Mouse (Mus musculus) forebrain, embryonic 15.5 days (tissue): ENCODE results near the gene Sdhd. TPM values are rescaled to one million over a fixed set of nuclear protein-coding genes. Genes with fewer than 3 reads are reported as not detected.
"Not testable (repeated sequence)": the region's sequence is repeated elsewhere in the genome, so short reads cannot be mapped to it uniquely, and the experiment has no call there.

Source experiments
- ATAC-seq: fragments of 200-750 bp; cut with Nextera tagmentation; replicated peaks from 2 replicates; pipeline ENCODE4 v1.8.0; 2017; ENCODE audit warnings: mild to moderate bottlenecking, moderate TSS enrichment, moderate library complexity
- H3K27ac ChIP-seq: fragments of 300-500 bp; sonication (generic); replicated peaks from 2 replicates; pipeline ENCODE4 v1.5.1; 2015; ENCODE audit warnings: mild to moderate bottlenecking, inconsistent platforms
- H3K27me3 ChIP-seq: fragments of 300-500 bp; sonication (generic); 2 replicates; pipeline ENCODE4 v1.6.1; 2015; ENCODE audit warnings: inconsistent platforms
- H3K36me3 ChIP-seq: fragments of 300-500 bp; sonication (generic); 2 replicates; pipeline ENCODE4 v1.6.1; 2015; ENCODE audit warnings: mild to moderate bottlenecking, inconsistent platforms
- H3K4me1 ChIP-seq: fragments of 300-500 bp; sonication (generic); 2 replicates; pipeline ENCODE4 v1.6.1; 2015; ENCODE audit warnings: inconsistent platforms
- H3K4me2 ChIP-seq: fragments of 300-500 bp; sonication (generic); replicated peaks from 2 replicates; pipeline ENCODE4 v1.6.1; 2015; ENCODE audit warnings: mild to moderate bottlenecking, inconsistent platforms
- H3K4me3 ChIP-seq: fragments of 300-500 bp; sonication (generic); 2 replicates; pipeline ENCODE4 v1.5.1; 2015; ENCODE audit warnings: mild to moderate bottlenecking, inconsistent platforms
- H3K9ac ChIP-seq: fragments of 300-500 bp; sonication (generic); replicated peaks from 2 replicates; pipeline ENCODE4 v1.6.1; 2015; ENCODE audit warnings: mild to moderate bottlenecking, inconsistent platforms
- H3K9me3 ChIP-seq: fragments of 300-500 bp; sonication (generic); 2 replicates; pipeline ENCODE4 v1.6.1; 2016; ENCODE audit warnings: inconsistent platforms
- WGBS: fragments of 180-500 bp; shearing (Covaris S2); methylation state at CpG from one replicate; pipeline ENCODE4 v1.1.7; 2015; ENCODE audit warnings: mixed read lengths; 5-methylcytosine and 5-hydroxymethylcytosine counted together
- polyA plus RNA-seq: library from polyadenylated mRNA; unstranded; fragments of >200 nt; fragmentation: Nextera tagmentation; extraction: Ambion mirVana; gene quantifications from 2 replicates; pipeline ENCODE4 v1.2.1, GENCODE M21; 2015

Gene Sdhd
- 197 and 209 TPM in 2 replicates for polyA plus RNA-seq

DNA sequence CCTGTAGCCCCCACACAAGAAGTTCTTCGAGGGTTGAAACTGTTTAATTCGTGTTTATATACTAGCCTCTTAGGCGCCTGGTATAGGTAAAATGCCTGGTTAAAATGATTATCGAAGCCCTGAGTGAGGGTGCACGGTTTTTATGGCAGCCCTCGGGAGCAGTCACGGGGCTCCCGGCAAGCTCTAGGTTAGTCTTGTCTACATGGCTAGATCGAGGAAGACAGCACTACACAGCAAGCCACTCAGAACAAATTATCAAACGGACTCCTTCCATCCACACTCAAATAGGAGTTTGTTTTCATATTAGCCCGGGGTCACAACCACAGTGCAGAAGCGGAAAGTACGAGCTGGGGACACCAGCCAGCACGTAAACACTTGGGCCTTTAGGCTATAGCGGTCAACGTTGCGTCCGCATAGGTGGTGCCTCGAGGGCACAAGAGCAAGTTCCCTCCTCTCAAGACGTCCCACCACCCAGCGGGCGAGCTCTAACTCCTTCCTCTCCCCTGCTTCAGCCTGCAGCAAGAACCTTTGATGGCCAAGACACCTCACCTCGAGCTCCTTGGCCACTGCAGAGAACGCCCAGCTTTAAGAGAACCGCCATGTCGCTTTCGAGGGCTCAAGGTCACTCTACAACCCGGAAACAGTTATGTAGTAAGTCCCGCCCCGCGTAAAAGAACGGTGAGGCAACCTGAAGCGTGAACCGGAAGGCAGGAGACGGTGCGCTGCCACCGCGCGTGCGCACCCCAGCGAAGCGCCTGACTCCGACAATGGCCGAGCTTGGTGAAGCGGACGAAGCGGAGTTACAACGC is at the start of gene Sdhd, which contains the start of gene Timm8b:
Gene Sdhd, minus strand, starts transcription at position 624 of the 809 bp plus-strand sequence.
Gene Timm8b, plus strand, starts transcription at position 722 of the 809 bp plus-strand sequence.
- Histone ChIP-seq H3K4me1 (peaks cover 32% of the 10 kb centered on the region), H3K27me3 (no peaks in the 10 kb centered on the region), H3K9me3 (no peaks in the 10 kb centered on the region), H3K4me2 (peak within 1 kb of the TSS; percentile 86), H3K27ac (peak within 1 kb of the TSS; percentile 84), H3K9ac (peak within 1 kb of the TSS; percentile 90), H3K4me3 (peak within 1 kb of the TSS; percentile 93), H3K36me3 (peaks cover 49% of the 10 kb centered on the region)
- WGBS, result 1% methylated on average over 48 of the region's 48 CpGs
- peak; percentile 99 for ATAC-seq

DNA sequence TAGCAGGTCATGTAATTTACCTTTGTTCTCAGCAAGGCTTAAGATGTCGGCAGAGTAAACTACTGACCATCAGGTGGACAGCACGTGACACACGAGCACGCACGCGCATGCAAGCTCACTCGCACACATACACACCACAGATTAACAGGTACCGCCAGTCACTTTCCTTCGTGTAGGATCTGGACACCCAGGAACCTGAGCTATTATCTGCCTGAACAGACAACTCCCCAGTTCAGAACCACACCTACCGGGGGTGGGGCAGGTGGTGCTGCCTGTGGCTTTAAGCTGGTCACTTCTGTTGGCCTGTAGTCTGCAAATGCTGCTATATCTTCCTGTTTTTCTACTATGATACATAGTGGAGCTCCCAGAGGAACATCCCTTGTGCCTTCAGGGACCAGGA is 46.9 kb upstream of the Sdhd start:
- Histone ChIP-seq H3K4me1 (no peaks in the 10 kb centered on the region), H3K4me2 (no peak overlapping the region), H3K4me3 (no peak overlapping the region), H3K9ac (no peak overlapping the region), H3K36me3 (peaks cover 83% of the 10 kb centered on the region), H3K27ac (no peak overlapping the region), H3K27me3 (no peaks in the 10 kb centered on the region), H3K9me3 (no peaks in the 10 kb centered on the region)
- 96% methylated on average over 10 of the region's 10 CpGs for WGBS
- no peak for ATAC-seq

DNA sequence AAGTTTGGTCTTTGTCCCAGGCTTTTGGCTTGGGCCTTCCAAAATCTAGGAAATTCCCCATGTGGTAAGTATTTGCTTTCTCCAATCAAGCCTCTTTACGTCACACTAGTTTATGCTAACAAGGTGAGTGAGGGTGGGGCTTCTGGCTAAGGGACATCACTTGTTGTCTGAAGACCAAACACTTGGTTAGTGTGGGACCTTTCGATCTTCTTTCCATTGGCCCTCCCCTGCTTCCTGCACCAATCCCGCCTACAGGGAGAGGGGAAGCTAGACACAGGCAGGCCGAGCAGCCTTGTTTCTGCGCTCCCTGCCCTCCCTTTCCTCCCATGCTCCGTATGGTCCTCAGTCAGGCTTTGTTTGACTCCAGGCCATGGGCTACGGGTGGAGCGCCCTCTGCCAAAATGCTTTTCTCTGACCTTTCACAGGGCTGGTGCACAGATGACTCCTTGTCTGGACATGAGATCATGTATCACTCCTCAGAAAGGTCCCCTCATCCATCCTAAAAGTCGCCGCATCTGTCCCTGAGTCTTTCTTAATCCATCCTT is 43.3 kb upstream of the Sdhd start:
- 88% methylated on average over 10 of the region's 10 CpGs for WGBS
- Histone ChIP-seq H3K27ac (no peak overlapping the region), H3K4me2 (no peak overlapping the region), H3K36me3 (peaks cover 90% of the 10 kb centered on the region), H3K4me1 (no peaks in the 10 kb centered on the region), H3K4me3 (no peak overlapping the region), H3K9ac (no peak overlapping the region), H3K9me3 (no peaks in the 10 kb centered on the region), H3K27me3 (no peaks in the 10 kb centered on the region)
- ATAC-seq, result no peak

DNA sequence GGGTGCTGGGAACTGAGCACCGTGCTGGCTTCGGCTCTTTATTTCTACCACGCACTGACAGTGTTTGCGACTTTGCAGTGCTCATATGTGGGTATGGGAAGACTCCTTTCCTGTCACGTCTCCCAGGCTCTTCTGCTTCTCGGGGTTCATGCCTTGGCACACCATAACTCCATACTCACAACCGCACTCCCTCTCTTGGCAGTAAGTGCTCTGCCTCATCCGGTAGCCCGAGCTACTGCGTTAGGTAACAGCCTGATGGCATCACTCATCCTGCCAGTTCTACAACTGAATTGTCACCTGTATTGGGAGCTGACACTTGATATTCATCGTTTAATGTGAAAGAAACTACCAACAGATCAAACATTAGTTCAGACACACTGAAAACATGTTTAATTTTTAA is 30.7 kb upstream of the Sdhd start:
- Histone ChIP-seq H3K4me3 (no peak overlapping the region), H3K4me2 (no peak overlapping the region), H3K27me3 (no peaks in the 10 kb centered on the region), H3K9ac (no peak overlapping the region), H3K27ac (no peak overlapping the region), H3K9me3 (no peaks in the 10 kb centered on the region), H3K4me1 (no peaks in the 10 kb centered on the region), H3K36me3 (peaks cover 48% of the 10 kb centered on the region)
- ATAC-seq, result no peak
- 97% methylated on average over 11 of the region's 11 CpGs for WGBS

DNA sequence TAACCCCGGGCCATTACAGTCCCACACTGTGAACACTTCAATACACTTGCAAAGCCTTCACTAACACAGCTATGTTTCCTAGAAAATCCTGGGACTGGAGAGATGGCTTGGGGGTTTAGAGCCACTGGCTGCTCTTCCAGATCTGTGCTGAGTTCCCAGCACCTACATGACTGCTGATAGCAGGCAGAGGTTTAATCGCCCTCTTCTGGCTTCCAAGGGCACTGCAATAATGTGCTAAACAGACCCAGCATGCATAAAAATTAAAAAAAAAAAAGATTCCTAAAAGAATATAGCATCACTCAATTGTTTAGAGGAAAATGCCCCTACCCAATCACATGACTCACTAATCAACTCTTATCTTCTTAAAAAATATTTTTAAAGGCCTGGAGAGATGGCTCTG is 29.4 kb upstream of the Sdhd start:
- H3K4me2 ChIP-seq, result no peak overlapping the region
- H3K27ac ChIP-seq, result no peak overlapping the region
- 72% methylated on average over 2 of the region's 2 CpGs for WGBS
- H3K36me3 ChIP-seq, result peaks cover 39% of the 10 kb centered on the region
- H3K9me3 ChIP-seq, result no peaks in the 10 kb centered on the region
- no peak overlapping the region for H3K9ac ChIP-seq
- H3K4me1 ChIP-seq, result no peaks in the 10 kb centered on the region
- no peak overlapping the region for H3K4me3 ChIP-seq
- ATAC-seq, result no peak
- H3K27me3 ChIP-seq, result no peaks in the 10 kb centered on the region

DNA sequence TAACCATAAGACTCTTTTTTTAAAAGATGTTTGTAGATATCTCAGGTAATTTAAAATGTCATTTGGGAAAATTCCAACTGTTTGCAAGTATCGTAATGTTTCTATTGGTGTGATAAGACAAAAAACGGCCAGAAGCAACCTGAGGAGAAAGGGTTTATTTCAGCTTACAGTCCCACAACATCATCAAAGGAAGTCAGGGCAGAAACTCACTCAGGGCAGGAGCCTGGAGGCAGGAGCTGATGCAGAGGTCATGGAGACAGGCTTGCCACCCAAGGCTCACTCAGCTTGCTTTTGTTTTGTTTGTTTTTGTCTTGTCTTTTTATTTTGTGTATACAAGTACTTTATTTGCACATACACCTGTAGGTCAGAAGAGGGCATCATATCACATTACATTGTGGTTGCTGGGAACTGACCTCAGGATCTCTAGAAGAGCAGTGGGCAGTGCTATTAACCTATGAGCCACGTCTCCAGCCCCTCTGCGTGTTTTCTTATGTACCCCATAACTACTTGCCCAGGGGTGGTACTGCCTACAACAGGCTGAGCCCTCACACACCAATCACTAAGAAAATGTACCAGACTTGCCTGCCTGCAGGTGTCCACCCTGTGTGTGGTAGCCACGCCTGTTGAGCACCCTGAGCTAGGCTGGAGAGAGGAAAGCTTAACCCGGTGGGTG is 28.5 kb upstream of the Sdhd start:
- Histone ChIP-seq H3K9me3 (no peaks in the 10 kb centered on the region), H3K27ac (no peak overlapping the region), H3K9ac (no peak overlapping the region), H3K27me3 (no peaks in the 10 kb centered on the region), H3K4me3 (no peak overlapping the region), H3K4me1 (no peaks in the 10 kb centered on the region), H3K4me2 (no peak overlapping the region), H3K36me3 (peaks cover 32% of the 10 kb centered on the region)
- no peak for ATAC-seq
- WGBS, result 85% methylated on average over 6 of the region's 6 CpGs

DNA sequence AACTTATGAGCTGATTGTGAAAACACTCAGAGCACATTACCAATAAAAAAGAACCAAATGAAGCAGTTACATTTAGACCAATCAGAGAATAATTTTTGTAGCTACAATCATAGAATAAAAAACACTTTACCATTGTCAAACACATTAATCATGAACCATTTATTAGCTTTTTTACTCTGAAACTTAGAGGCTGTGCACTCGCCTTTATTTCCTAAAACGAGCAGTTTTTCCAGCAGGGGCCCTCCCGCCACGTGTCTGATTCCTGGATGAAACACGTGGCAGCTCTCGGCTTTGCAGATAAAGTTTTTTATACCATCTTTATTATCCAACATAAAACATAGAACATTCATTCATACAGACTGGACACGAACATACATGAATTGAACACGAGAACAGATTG is 27.3 kb upstream of the Sdhd start:
- not testable (repeated sequence) for ATAC-seq, H3K9me3 ChIP-seq, H3K4me3 ChIP-seq, H3K4me2 ChIP-seq, H3K9ac ChIP-seq, H3K4me1 ChIP-seq, H3K27ac ChIP-seq, H3K27me3 ChIP-seq
- H3K36me3 ChIP-seq, result peaks cover 23% of the 10 kb centered on the region
- WGBS, result 92% methylated on average over 6 of the region's 8 CpGs

DNA sequence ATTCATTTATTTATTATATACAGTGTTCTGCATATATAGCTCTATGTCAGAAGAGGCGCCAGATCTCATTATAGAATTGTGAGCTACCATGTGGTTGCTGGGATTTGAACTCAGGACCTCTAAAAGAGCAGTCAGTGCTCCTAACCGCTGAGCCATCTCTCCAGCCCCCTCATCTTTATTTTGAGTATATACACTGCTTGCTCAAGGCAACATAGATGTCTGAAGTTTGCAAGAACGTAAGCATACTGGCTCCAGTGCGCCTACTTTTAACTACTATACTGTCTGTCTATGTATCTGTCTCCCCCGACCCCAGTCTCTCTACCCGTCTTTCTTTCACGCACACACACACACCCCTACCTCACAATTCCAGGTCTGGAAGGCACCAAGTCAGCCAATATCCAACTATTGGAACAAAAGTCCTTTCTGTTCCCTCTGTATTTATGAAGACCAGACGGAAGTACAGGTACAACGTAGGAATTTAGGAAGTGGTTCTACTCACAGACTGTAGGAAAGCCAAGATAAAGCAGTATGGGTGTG is 14.2 kb upstream of the Sdhd start:
- Histone ChIP-seq H3K9ac (peak overlapping the region; percentile 77), H3K4me2 (peak overlapping the region; percentile 90), H3K9me3 (no peaks in the 10 kb centered on the region), H3K4me3 (peak overlapping the region; percentile 97), H3K27me3 (no peaks in the 10 kb centered on the region), H3K4me1 (peaks cover 14% of the 10 kb centered on the region), H3K36me3 (peaks cover 22% of the 10 kb centered on the region), H3K27ac (no peak overlapping the region)
- no peak for ATAC-seq
- WGBS, result 63% methylated on average over 9 of the region's 9 CpGs

DNA sequence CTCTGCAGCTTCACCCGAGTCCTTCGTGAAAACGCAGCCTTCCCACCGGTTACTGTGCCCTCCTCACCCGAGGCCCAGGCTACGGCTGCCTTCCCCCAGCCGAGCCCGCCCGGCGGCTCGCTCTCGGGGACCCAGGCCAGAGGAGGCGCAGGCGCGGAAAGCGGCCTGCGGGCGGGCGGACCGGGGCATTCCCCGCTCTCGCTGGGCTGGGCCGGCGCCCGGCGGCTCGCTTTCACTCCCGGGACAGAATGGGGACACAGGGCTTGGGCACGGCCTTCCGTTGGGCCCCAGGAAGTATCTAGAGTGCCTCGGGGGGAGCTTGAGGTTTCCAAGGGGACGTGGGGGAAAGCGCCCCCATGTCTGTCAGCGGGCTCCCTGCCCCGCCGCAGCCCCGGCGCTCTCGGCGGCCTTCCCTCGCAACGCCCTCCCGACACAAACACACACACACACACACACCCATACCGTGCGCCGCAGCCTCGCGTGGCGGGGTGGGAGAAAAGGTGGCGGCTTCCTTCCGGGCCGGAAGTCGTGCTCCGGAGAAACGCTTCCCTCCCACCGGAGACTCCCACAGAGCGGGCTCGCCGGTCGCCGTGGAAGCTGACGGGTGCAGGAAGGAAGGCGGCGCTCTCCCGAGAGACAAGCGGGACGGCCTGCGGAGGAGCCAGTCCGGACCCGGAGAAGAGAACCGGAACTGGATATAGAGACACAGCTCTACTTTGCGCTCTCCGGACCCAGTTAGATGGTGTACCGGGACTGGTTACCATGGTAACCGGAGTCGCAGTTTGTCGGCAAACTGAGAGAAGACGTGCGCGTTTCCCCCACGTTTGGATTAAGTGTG is 13.4 kb upstream of the Sdhd start, which contains the start of the genes Pih1d2 and Nkapd1:
Gene Pih1d2, plus strand, starts transcription at position 556 of the 838 bp plus-strand sequence.
Gene Nkapd1, minus strand, starts transcription at position 699 of the 838 bp plus-strand sequence.
- ATAC-seq, result peak; percentile 95
- Histone ChIP-seq H3K4me3 (peak within 1 kb of the TSS; percentile 97), H3K36me3 (peaks cover 31% of the 10 kb centered on the region), H3K4me1 (peaks cover 14% of the 10 kb centered on the region), H3K9me3 (no peaks in the 10 kb centered on the region), H3K27me3 (no peaks in the 10 kb centered on the region), H3K27ac (peak within 1 kb of the TSS; percentile 97), H3K9ac (peak within 1 kb of the TSS; percentile 77), H3K4me2 (peak within 1 kb of the TSS; percentile 90)
- WGBS, result 1% methylated on average over 75 of the region's 81 CpGs

DNA sequence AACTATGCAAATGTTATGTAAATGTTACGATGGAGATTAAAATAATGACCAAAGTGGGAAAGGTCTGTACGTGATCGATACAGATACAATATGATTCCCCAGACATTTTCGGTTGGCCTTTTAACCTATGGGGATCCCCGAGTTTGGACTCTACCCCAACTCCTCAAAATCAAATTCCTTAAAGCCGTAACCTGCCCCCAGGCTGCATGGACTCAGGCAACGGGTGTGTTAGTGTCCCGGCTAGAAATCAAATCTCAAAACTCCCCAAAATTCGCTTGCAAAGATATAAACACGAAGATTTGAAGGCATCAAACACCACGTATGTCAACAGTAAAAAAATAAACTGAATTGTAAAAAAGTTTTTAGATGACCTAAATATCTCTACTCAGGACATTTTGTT is 12.5 kb upstream of the Sdhd start:
- peak overlapping the region; percentile 97 for H3K4me3 ChIP-seq
- whole genome bisulfite sequencing, result 40% methylated on average over 11 of the region's 11 CpGs

DNA sequence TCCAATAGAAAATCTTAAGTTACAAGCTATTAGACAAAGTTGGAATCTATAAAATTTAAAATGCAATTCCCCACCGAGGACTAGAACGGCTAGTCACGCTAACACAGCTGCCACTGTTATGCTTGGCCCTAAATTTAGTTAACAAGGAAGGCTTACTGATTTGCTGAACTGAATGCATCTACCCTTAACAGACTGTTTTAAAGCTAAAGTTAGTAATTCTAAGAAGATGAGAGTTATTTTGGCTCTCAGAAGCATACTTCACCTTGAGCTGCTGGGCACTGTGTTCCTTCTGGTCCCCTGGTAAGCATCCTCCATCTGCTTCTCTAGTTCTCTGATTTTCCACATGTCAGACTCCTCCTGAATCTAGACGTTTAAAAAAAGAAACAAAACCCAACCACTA is 8.5 kb upstream of the Sdhd start:
- Histone ChIP-seq H3K4me3 (no peak overlapping the region), H3K4me1 (peaks cover 14% of the 10 kb centered on the region), H3K27ac (no peak overlapping the region), H3K9me3 (no peaks in the 10 kb centered on the region), H3K4me2 (no peak overlapping the region), H3K36me3 (peaks cover 69% of the 10 kb centered on the region), H3K27me3 (no peaks in the 10 kb centered on the region), H3K9ac (no peak overlapping the region)
- WGBS, result 93% methylated on average over 4 of the region's 4 CpGs
- no peak for ATAC-seq

More for the DNA sequence above, 12.5 kb upstream of the Sdhd start:
- peaks cover 37% of the 10 kb centered on the region for H3K36me3 ChIP-seq
- H3K27me3 ChIP-seq, result no peaks in the 10 kb centered on the region
- peak overlapping the region; percentile 77 for H3K9ac ChIP-seq
- no peaks in the 10 kb centered on the region for H3K9me3 ChIP-seq
- H3K4me1 ChIP-seq, result peaks cover 14% of the 10 kb centered on the region
- peak overlapping the region; percentile 90 for H3K4me2 ChIP-seq
- no peak overlapping the region; the same call in 1 of the 2 replicates for H3K27ac ChIP-seq
- ATAC-seq, result no peak
